Mouse (Mus musculus) brain, embryonic 14.5 days (tissue): ENCODE data around the gene Hipk4.

Experiments used
- CTCF ChIP-seq: fragments of 200-500 bp; IDR thresholded peaks from 2 replicates; pipeline ENCODE4 v1.5.1; 2012; ENCODE audit warnings: inconsistent platforms, mild to moderate bottlenecking, moderate library complexity, borderline replicate concordance; ENCODE audit not compliant: insufficient read depth, insufficient read length; ENCODE audit errors: extremely low read depth
- POLR2A ChIP-seq: fragments of 200-500 bp; IDR thresholded peaks from 2 replicates; pipeline ENCODE4 v1.6.1; 2012; ENCODE audit warnings: mild to moderate bottlenecking, inconsistent platforms, borderline replicate concordance; ENCODE audit not compliant: poor library complexity, insufficient read depth, insufficient read length, severe bottlenecking; ENCODE audit errors: extremely low read depth

GRCm38 (mm10) chr7:27479750-27480149, 43.3 kb upstream of the Hipk4 start:
- TF ChIP-seq CTCF = no peak
- no peak for TF ChIP-seq POLR2A
